Mouse (Mus musculus) bone marrow, adult 2 months (tissue): ENCODE results near the gene Tanc1.

Experiments used
- CTCF ChIP-seq: fragments of 200-500 bp; IDR thresholded peaks from 2 replicates; pipeline ENCODE4 v1.5.1; 2011; ENCODE audit warnings: low read length, control low read depth; ENCODE audit not compliant: control insufficient read depth, insufficient read depth
- POLR2A ChIP-seq: fragments of 200-500 bp; IDR thresholded peaks from 2 replicates; pipeline ENCODE4 v1.6.1; 2011; ENCODE audit warnings: low read depth, mild to moderate bottlenecking, control low read depth, low read length, borderline replicate concordance; ENCODE audit not compliant: control insufficient read depth

- TF ChIP-seq CTCF (no peak), POLR2A (no peak)
Measured at GRCm38 (mm10) chr2:59840191-59840590, 228.3 kb downstream of the Tanc1 start.
